Mouse (Mus musculus) liver, embryonic 12.5 days (tissue): ENCODE measurements around the gene Akap13. TPM values are rescaled to one million over a fixed set of nuclear protein-coding genes. Genes with fewer than 3 reads are reported as not detected.

Source experiments
- ATAC-seq: fragments of 200-750 bp; cut with Nextera tagmentation; 2 replicates; pipeline ENCODE4 v1.8.0; 2017; ENCODE audit warnings: moderate number of reproducible peaks, mild to moderate bottlenecking, moderate library complexity
- H3K27ac ChIP-seq: fragments of 300-500 bp; sonication (generic); 2 replicates; pipeline ENCODE4 v1.5.1; 2016; ENCODE audit warnings: mild to moderate bottlenecking
- H3K27me3 ChIP-seq: fragments of 300-500 bp; sonication (generic); replicated peaks from 2 replicates; pipeline ENCODE4 v1.6.1; 2016; ENCODE audit warnings: mild to moderate bottlenecking, moderate library complexity
- H3K36me3 ChIP-seq: fragments of 300-500 bp; sonication (generic); 2 replicates; pipeline ENCODE4 v1.6.1; 2016; ENCODE audit warnings: mild to moderate bottlenecking, moderate library complexity
- H3K4me1 ChIP-seq: fragments of 300-500 bp; sonication (generic); 2 replicates; pipeline ENCODE4 v1.6.1; 2016
- H3K4me2 ChIP-seq: fragments of 300-500 bp; sonication (generic); 2 replicates; pipeline ENCODE4 v1.6.1; 2016; ENCODE audit warnings: mild to moderate bottlenecking, moderate library complexity
- H3K4me3 ChIP-seq: fragments of 300-500 bp; sonication (generic); 2 replicates; pipeline ENCODE4 v1.5.1; 2016; ENCODE audit warnings: mild to moderate bottlenecking, moderate library complexity
- H3K9ac ChIP-seq: fragments of 300-500 bp; sonication (generic); 2 replicates; pipeline ENCODE4 v1.6.1; 2016; ENCODE audit warnings: mild to moderate bottlenecking, moderate library complexity
- H3K9me3 ChIP-seq: fragments of 300-500 bp; sonication (generic); replicated peaks from 2 replicates; pipeline ENCODE4 v1.6.1; 2016; ENCODE audit warnings: mild to moderate bottlenecking, moderate library complexity
- WGBS: fragments of 180-500 bp; shearing (Covaris S2); methylation state at CpG from one replicate; pipeline ENCODE4 v1.1.7; 2016; ENCODE audit not compliant: insufficient replicate concordance; 5-methylcytosine and 5-hydroxymethylcytosine counted together
- polyA plus RNA-seq: library from polyadenylated mRNA; unstranded; fragments of >200 nt; fragmentation: Nextera tagmentation; extraction: Ambion mirVana; gene quantifications from 2 replicates; pipeline ENCODE4 v1.2.1, GENCODE M21; 2016

Akap13 gene
- polyA plus RNA-seq, 1 experiment from 2014 or later: 37.9 TPM

- peaks cover 49% of the 10 kb centered on the region for H3K36me3 ChIP-seq
- no peak overlapping the region for H3K4me2 ChIP-seq
- peaks cover 17% of the 10 kb centered on the region for H3K4me1 ChIP-seq
- 88% methylated on average over 1 of the region's 1 CpGs for WGBS
- H3K27me3 ChIP-seq: no peaks in the 10 kb centered on the region
- no peak for ATAC-seq
- H3K4me3 ChIP-seq: no peak overlapping the region
- no peaks in the 10 kb centered on the region for H3K9me3 ChIP-seq
- H3K9ac ChIP-seq: no peak overlapping the region
- H3K27ac ChIP-seq: no peak overlapping the region
Measured at GRCm38 (mm10) chr7:75668396-75668795, 213.1 kb downstream of the Akap13 start.

GRCm38 (mm10) chr7:75669416-75669815 lies 214.1 kb downstream of the Akap13 start:
- Histone ChIP-seq H3K27ac (peak overlapping the region; percentile 10), H3K4me3 (no peak overlapping the region), H3K36me3 (peaks cover 42% of the 10 kb centered on the region), H3K4me2 (peak overlapping the region; percentile 39), H3K27me3 (no peaks in the 10 kb centered on the region), H3K9me3 (no peaks in the 10 kb centered on the region), H3K9ac (no peak overlapping the region; the same call in 1 of the 2 replicates), H3K4me1 (peaks cover 17% of the 10 kb centered on the region)
- whole genome bisulfite sequencing: 22% methylated on average over 6 of the region's 6 CpGs
- 0 out of 2 replicates have a peak, but pooled peaks have one; percentile 35 for ATAC-seq

DNA sequence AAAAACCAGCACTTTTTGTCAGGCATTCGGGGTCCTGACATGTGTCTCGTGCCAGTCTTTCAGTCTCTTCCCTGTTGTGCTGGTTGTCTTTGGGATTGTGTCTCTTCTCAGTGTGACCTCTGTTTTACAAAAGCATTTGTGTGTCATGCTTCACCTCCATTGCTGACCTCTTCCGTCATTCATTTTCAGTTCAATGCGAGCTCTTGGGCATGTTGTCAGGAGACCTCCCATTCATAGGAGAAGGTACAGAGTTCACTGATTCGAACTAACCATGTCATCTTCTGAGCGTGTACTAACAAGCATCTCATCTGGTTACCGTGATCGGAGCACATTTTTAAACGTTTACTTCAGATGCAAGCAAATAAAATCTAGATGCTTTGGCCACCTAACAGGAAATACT lies 224.3 kb downstream of the Akap13 start:
- H3K4me2 ChIP-seq: no peak overlapping the region
- no peak overlapping the region for H3K27ac ChIP-seq
- no peaks in the 10 kb centered on the region for H3K4me1 ChIP-seq
- no peaks in the 10 kb centered on the region for H3K27me3 ChIP-seq
- 91% methylated on average over 9 of the region's 9 CpGs for WGBS
- H3K9ac ChIP-seq: no peak overlapping the region
- ATAC-seq: no peak
- H3K4me3 ChIP-seq: no peak overlapping the region
- peaks cover 51% of the 10 kb centered on the region for H3K36me3 ChIP-seq
- H3K9me3 ChIP-seq: no peaks in the 10 kb centered on the region

GRCm38 (mm10) chr7:75682901-75683300 lies 227.6 kb downstream of the Akap13 start:
- no peak overlapping the region for H3K4me2 ChIP-seq
- H3K9ac ChIP-seq: no peak overlapping the region
- WGBS: 100% methylated on average over 1 of the region's 1 CpGs
- no peak overlapping the region for H3K27ac ChIP-seq
- H3K9me3 ChIP-seq: no peaks in the 10 kb centered on the region
- H3K4me1 ChIP-seq: no peaks in the 10 kb centered on the region
- ATAC-seq: no peak
- H3K36me3 ChIP-seq: peaks cover 60% of the 10 kb centered on the region
- H3K4me3 ChIP-seq: no peak overlapping the region
- no peaks in the 10 kb centered on the region for H3K27me3 ChIP-seq

DNA sequence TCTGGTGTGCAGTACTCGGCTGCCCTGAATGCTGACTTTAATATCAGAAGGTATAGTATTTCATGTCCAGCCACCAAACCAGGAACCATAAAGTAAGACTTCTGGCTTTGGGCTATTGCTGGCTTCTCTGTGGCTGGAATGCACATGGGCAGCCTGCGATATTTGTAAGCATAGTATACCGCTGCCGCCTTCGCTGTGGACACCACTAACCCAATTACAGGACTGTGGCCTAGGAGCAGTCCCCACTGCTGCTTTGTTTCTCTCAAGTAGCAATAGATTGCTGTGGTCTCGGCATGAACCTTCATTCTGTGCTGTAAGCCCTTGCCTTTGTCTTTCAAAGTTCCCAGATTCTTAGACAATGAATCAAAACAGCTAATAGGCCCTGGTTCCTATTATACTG lies 228.1 kb downstream of the Akap13 start:
- peaks cover 60% of the 10 kb centered on the region for H3K36me3 ChIP-seq
- ATAC-seq: no peak
- H3K27ac ChIP-seq: no peak overlapping the region
- H3K9me3 ChIP-seq: no peaks in the 10 kb centered on the region
- H3K4me2 ChIP-seq: no peak overlapping the region
- no peaks in the 10 kb centered on the region for H3K4me1 ChIP-seq
- H3K27me3 ChIP-seq: no peaks in the 10 kb centered on the region
- H3K9ac ChIP-seq: no peak overlapping the region
- 94% methylated on average over 6 of the region's 6 CpGs for WGBS
- no peak overlapping the region for H3K4me3 ChIP-seq

DNA sequence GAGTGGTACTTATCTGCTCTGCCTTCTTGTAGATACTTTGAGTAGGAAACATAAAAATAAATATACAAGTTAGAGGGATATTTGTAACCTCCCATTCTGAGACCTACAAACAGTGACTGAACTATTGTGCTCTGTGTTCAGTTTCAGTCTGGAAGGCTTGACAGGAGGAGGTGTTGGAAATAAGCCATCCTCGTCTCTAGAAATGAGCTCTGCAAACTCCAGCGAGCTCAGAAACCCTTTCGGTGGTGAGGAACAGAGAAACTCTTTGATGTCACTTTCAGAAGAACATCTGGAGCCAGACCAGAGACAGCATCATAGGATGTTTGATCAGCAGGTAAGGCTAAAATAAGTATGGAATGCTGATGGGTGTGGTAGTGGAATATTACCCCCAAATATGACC lies 229.6 kb downstream of the Akap13 start:
- no peak overlapping the region for H3K9ac ChIP-seq
- no peak overlapping the region for H3K4me2 ChIP-seq
- H3K4me1 ChIP-seq: no peaks in the 10 kb centered on the region
- H3K36me3 ChIP-seq: peaks cover 65% of the 10 kb centered on the region
- H3K4me3 ChIP-seq: no peak overlapping the region
- H3K9me3 ChIP-seq: no peaks in the 10 kb centered on the region
- H3K27me3 ChIP-seq: no peaks in the 10 kb centered on the region
- 86% methylated on average over 3 of the region's 3 CpGs for WGBS
- ATAC-seq: no peak
- H3K27ac ChIP-seq: no peak overlapping the region

GRCm38 (mm10) chr7:75686046-75686826 lies 230.9 kb downstream of the Akap13 start:
- Histone ChIP-seq H3K4me1 (no peaks in the 10 kb centered on the region), H3K4me2 (no peak overlapping the region), H3K36me3 (peaks cover 66% of the 10 kb centered on the region), H3K9ac (no peak overlapping the region), H3K27ac (no peak overlapping the region), H3K9me3 (no peaks in the 10 kb centered on the region), H3K27me3 (no peaks in the 10 kb centered on the region), H3K4me3 (no peak overlapping the region)
- ATAC-seq: no peak
- 47% methylated on average over 7 of the region's 7 CpGs for WGBS

- Histone ChIP-seq H3K4me2 (no peak overlapping the region), H3K4me3 (no peak overlapping the region), H3K9me3 (no peaks in the 10 kb centered on the region), H3K27ac (no peak overlapping the region), H3K27me3 (no peaks in the 10 kb centered on the region), H3K36me3 (peaks cover 64% of the 10 kb centered on the region), H3K4me1 (no peaks in the 10 kb centered on the region), H3K9ac (no peak overlapping the region)
- WGBS: 72% methylated on average over 1 of the region's 1 CpGs
- ATAC-seq: no peak
Measured at GRCm38 (mm10) chr7:75686827-75687164, 231.5 kb downstream of the Akap13 start.

GRCm38 (mm10) chr7:75688144-75688543 lies 232.8 kb downstream of the Akap13 start:
- no peaks in the 10 kb centered on the region for H3K9me3 ChIP-seq
- no peak overlapping the region for H3K9ac ChIP-seq
- no peaks in the 10 kb centered on the region for H3K4me1 ChIP-seq
- H3K36me3 ChIP-seq: peaks cover 61% of the 10 kb centered on the region
- no peak overlapping the region for H3K27ac ChIP-seq
- H3K4me3 ChIP-seq: no peak overlapping the region
- ATAC-seq: no peak
- H3K4me2 ChIP-seq: no peak overlapping the region
- no peaks in the 10 kb centered on the region for H3K27me3 ChIP-seq
- WGBS: 91% methylated on average over 3 of the region's 3 CpGs

DNA sequence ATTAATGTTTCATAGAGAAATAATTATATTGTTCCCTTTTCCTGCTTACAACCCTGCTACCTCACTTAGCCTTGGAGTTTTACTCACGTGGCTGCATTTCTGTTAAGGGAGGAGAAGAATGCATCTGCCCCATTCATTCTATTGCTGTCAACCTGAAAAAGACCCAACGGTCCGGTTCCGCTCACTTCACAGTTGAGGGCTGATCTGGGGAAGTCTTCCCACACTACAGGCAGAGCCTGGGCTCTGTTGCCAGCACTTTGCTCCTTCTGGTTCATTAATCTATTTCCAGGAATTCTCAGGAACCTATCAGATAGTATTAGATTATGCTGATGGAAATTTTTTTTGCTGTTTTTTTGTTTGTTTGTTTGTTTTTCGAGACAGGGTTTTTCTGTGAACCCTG lies 239.4 kb downstream of the Akap13 start:
- Histone ChIP-seq H3K4me1 (no peaks in the 10 kb centered on the region; the same call in 1 of the 2 replicates), H3K27me3 (no peaks in the 10 kb centered on the region), H3K4me3 (no peak overlapping the region), H3K27ac (no peak overlapping the region), H3K36me3 (peaks cover 57% of the 10 kb centered on the region), H3K9me3 (no peaks in the 10 kb centered on the region), H3K4me2 (no peak overlapping the region), H3K9ac (no peak overlapping the region)
- ATAC-seq: no peak
- 86% methylated on average over 5 of the region's 5 CpGs for WGBS

GRCm38 (mm10) chr7:75699836-75700235 lies 244.5 kb downstream of the Akap13 start:
- Histone ChIP-seq H3K9me3 (no peaks in the 10 kb centered on the region), H3K4me2 (no peak overlapping the region), H3K4me1 (peaks cover 3% of the 10 kb centered on the region; the same call in 1 of the 2 replicates), H3K9ac (no peak overlapping the region), H3K4me3 (no peak overlapping the region), H3K27me3 (no peaks in the 10 kb centered on the region), H3K27ac (no peak overlapping the region), H3K36me3 (peaks cover 88% of the 10 kb centered on the region)
- WGBS: 44% methylated on average over 5 of the region's 5 CpGs
- ATAC-seq: no peak

GRCm38 (mm10) chr7:75700771-75701345 lies 245.5 kb downstream of the Akap13 start:
- Histone ChIP-seq H3K36me3 (peaks cover 90% of the 10 kb centered on the region), H3K4me1 (peaks cover 5% of the 10 kb centered on the region; the same call in 1 of the 2 replicates), H3K4me2 (no peak overlapping the region), H3K4me3 (no peak overlapping the region), H3K9me3 (no peaks in the 10 kb centered on the region), H3K27me3 (no peaks in the 10 kb centered on the region), H3K27ac (no peak overlapping the region; the same call in 1 of the 2 replicates), H3K9ac (no peak overlapping the region)
- ATAC-seq: no peak
- WGBS: 70% methylated on average over 10 of the region's 10 CpGs
